ENCODE assay signal across 17 mouse cellular contexts in genomic region chr2:128975572-128975971, GRCm38 (mm10).
"Had no signal": no experiment of that assay in that cellular context is flagged by ENCODE, and none has a peak within 500 bp of the region (broad histone marks: within the 10 kb centered on the region; RNA-seq: fewer than 3 reads in every experiment).

No protein-coding gene starts in this region.

- H3K4me3 ChIP-seq: liver, embryonic 15.5 days; lung, embryonic 15.5 days; megakaryocyte, embryonic 14.5 days; midbrain, embryonic 13.5 days; midbrain, embryonic 15.5 days; neural tube, embryonic 12.5 days; stomach, embryonic 15.5 days had no signal

- H3K9me3 ChIP-seq: liver, embryonic 15.5 days; lung, embryonic 15.5 days; megakaryocyte, embryonic 14.5 days; midbrain, embryonic 13.5 days; midbrain, embryonic 15.5 days; neural tube, embryonic 12.5 days; stomach, embryonic 15.5 days had no signal

- DNase-seq: liver, postnatal 0 days; lung, adult 2 months; lung, postnatal 14 days; lung, postnatal 36 days; right cerebral cortex, postnatal 14 days; thymus, adult 2 months; thymus, postnatal 25 days had no signal

- H3K4me2 ChIP-seq: liver, embryonic 15.5 days; lung, embryonic 15.5 days; midbrain, embryonic 13.5 days; midbrain, embryonic 15.5 days; neural tube, embryonic 12.5 days; stomach, embryonic 15.5 days had no signal

- H3K4me1 ChIP-seq: liver, embryonic 15.5 days; lung, embryonic 15.5 days; midbrain, embryonic 13.5 days; midbrain, embryonic 15.5 days; neural tube, embryonic 12.5 days; stomach, embryonic 15.5 days had no signal

- H3K27me3 ChIP-seq: liver, embryonic 15.5 days; lung, embryonic 15.5 days; megakaryocyte, embryonic 14.5 days; midbrain, embryonic 13.5 days; midbrain, embryonic 15.5 days; neural tube, embryonic 12.5 days; stomach, embryonic 15.5 days had no signal

- ATAC-seq: liver, postnatal 0 days; lung, postnatal 0 days; midbrain, embryonic 13.5 days; midbrain, embryonic 15.5 days had no signal

- H3K9ac ChIP-seq: liver, embryonic 15.5 days; liver, postnatal 0 days; lung, embryonic 15.5 days; midbrain, embryonic 13.5 days; midbrain, embryonic 15.5 days; neural tube, embryonic 12.5 days; stomach, embryonic 15.5 days had no signal

- H3K27ac ChIP-seq: liver, embryonic 15.5 days; lung, embryonic 15.5 days; macrophage; midbrain, embryonic 13.5 days; midbrain, embryonic 15.5 days; neural tube, embryonic 12.5 days; stomach, embryonic 15.5 days; stomach, postnatal 0 days had no signal

- H3K36me3 ChIP-seq: liver, embryonic 15.5 days; lung, embryonic 15.5 days; midbrain, embryonic 13.5 days; midbrain, embryonic 15.5 days; neural tube, embryonic 12.5 days; stomach, embryonic 15.5 days had no signal
